ENCODE assay signal across 10 mouse cellular contexts in the genomic region with DNA sequence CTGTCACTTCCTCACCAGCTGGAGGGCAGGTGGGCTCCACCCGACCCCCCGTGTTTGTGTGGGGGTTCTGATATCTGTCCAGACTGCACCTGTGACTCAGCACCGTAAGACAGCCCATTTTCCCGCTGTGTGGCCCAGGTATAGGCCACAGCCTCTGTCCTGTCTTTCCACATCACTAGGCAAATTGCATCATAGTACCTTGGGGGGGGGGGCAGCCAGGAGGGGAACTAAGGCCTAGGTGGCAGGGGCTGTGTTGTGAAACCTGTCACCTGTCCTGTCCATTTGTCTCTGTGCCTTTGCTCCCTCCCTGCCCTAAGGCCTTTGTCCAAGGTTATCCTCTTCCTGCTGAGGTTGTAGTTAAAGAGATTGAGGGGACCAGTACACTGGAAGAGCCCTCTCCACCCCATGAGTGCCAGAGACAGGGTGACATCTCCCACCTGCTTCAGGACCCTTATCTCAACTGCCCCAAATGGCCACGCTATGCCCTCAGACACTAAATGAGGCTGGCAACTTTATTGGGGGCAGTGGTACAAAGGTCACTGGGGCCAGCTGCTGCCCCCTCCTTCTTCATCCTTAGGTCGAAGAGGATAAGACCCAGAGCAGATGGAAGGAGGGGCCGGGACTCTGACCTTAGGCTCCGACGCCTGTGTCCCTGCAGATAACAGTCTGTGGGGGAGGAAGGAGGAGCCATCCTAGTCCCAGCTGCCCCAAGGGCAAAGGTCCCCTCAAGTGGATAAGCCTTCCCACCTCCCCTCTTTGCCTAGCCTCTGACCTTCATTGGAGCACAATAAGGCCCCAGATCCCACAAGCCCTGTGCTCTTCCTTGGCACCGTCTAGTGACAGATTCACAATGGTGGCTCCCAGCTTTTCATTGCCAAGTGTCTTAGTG. TPM values are rescaled to one million over a fixed set of nuclear protein-coding genes. Genes with fewer than 3 reads are reported as not detected.
DNase-seq lines count a peak whose midpoint lies in the region; ATAC-seq lines count a peak whose summit lies in the region.
"Had no signal": no experiment of that assay in that cellular context is flagged by ENCODE, and none has a peak within 500 bp of the region (broad histone marks: within the 10 kb centered on the region; RNA-seq: fewer than 3 reads in every experiment).

No protein-coding gene starts in this region.

- peaks cover 21% of the 10 kb centered on the region for H3K4me1 ChIP-seq in intestine, embryonic 14.5 days (replicated peaks; ENCODE audit: control insufficient read depth, insufficient read depth, low read length)
- peaks cover 17% of the 10 kb centered on the region for H3K4me1 ChIP-seq in neural tube, embryonic 15.5 days

- DNase-seq in cerebellum, adult 9-11 months = peak; percentile 82
- DNase-seq in cerebellum, adult 18-20 months = no peak
- peak; percentile 28 for DNase-seq in lung, postnatal 36 days
- DNase-seq in lung, postnatal 14 days = no peak
- DNase-seq in intestine, embryonic 14.5 days (ENCODE audit: low spot score) = no peak
- peak; percentile 41 for DNase-seq in retina, postnatal 1 day
- DNase-seq in frontal cortex, postnatal 25 days (ENCODE audit: low spot score in 2 of 2) = no peak
- DNase-seq: right cerebral cortex, postnatal 4 days had no signal

- H3K27me3 ChIP-seq in intestine, embryonic 14.5 days (replicated peaks; ENCODE audit: control insufficient read depth, insufficient read depth, low read length) = 0 out of 2 replicates have a peak, but pooled peaks cover 3% of the 10 kb centered on the region
- H3K27me3 ChIP-seq in neural tube, embryonic 15.5 days (replicated peaks) = peaks cover 16% of the 10 kb centered on the region; the same call in 1 of the 2 replicates

- peak overlapping the region; percentile 94 for H3K4me2 ChIP-seq in intestine, embryonic 14.5 days (ENCODE audit: low read length)
- H3K4me2 ChIP-seq in neural tube, embryonic 15.5 days = no peak overlapping the region

- H3K9me3 ChIP-seq in intestine, embryonic 14.5 days (ENCODE audit: control insufficient read depth, low read length) = no peaks in the 10 kb centered on the region
- H3K9me3 ChIP-seq in neural tube, embryonic 15.5 days (replicated peaks) = no peaks in the 10 kb centered on the region

- H3K27ac ChIP-seq in intestine, embryonic 14.5 days (ENCODE audit: low read depth) = peak overlapping the region; percentile 2; the same call in 1 of the 2 replicates
- no peak overlapping the region for H3K27ac ChIP-seq in neural tube, embryonic 15.5 days (replicated peaks)

- H3K36me3 ChIP-seq in intestine, embryonic 14.5 days (ENCODE audit: control insufficient read depth, insufficient read depth, low read length) = no peaks in the 10 kb centered on the region
- no peaks in the 10 kb centered on the region; the same call in 1 of the 2 replicates for H3K36me3 ChIP-seq in neural tube, embryonic 15.5 days

- no peak overlapping the region for H3K9ac ChIP-seq in intestine, embryonic 14.5 days (ENCODE audit: low read length)
- H3K9ac ChIP-seq in neural tube, embryonic 15.5 days (replicated peaks) = no peak overlapping the region

- no peak for ATAC-seq in intestine, embryonic 14.5 days (replicated peaks; ENCODE audit: low FRiP score, low TSS enrichment, low read depth)
- ATAC-seq in neural tube, embryonic 15.5 days (ENCODE audit: low FRiP score) = no peak

- H3K4me3 ChIP-seq in intestine, embryonic 14.5 days (ENCODE audit: low read depth, low read length) = no peak overlapping the region
- H3K4me3 ChIP-seq in neural tube, embryonic 15.5 days (replicated peaks) = no peak overlapping the region

- WGBS in intestine, embryonic 14.5 days = 51% methylated on average over 10 of the region's 10 CpGs
- 73% methylated on average over 10 of the region's 10 CpGs for WGBS in neural tube, embryonic 15.5 days

RNA-seq across cellular contexts. Expression of gene Reep6, which starts 2.1 kb away (rescaled TPM):
- polyA plus RNA-seq in intestine, embryonic 14.5 days (2014; fragmentation: Nextera tagmentation; extraction: Ambion mirVana) = 42.4 and 58.1 TPM in 2 replicates
- 4.3 and 7.3 TPM in 2 replicates for polyA plus RNA-seq in neural tube, embryonic 15.5 days (2015; fragmentation: Nextera tagmentation; extraction: Ambion mirVana)

RNA-seq across cellular contexts. Expression of gene Pcsk4, which starts 2.6 kb away (rescaled TPM):
- polyA plus RNA-seq in intestine, embryonic 14.5 days (2014; fragmentation: Nextera tagmentation; extraction: Ambion mirVana) = 6.8 and 7.3 TPM in 2 replicates
- polyA plus RNA-seq in neural tube, embryonic 15.5 days (2015; fragmentation: Nextera tagmentation; extraction: Ambion mirVana) = 5.6 and 8.2 TPM in 2 replicates

RNA-seq across cellular contexts. Expression of gene 2310011J03Rik, which starts 11.5 kb away (rescaled TPM):
- 43.4 and 45.2 TPM in 2 replicates for polyA plus RNA-seq in intestine, embryonic 14.5 days (2014; fragmentation: Nextera tagmentation; extraction: Ambion mirVana)
- polyA plus RNA-seq in neural tube, embryonic 15.5 days (2015; fragmentation: Nextera tagmentation; extraction: Ambion mirVana) = 26.9 and 36.6 TPM in 2 replicates

RNA-seq across cellular contexts. Expression of gene Adamtsl5, which starts 16.3 kb away (rescaled TPM):
- 8.1 and 8.7 TPM in 2 replicates for polyA plus RNA-seq in intestine, embryonic 14.5 days (2014; fragmentation: Nextera tagmentation; extraction: Ambion mirVana)
- 1.6 and 3.6 TPM in 2 replicates for polyA plus RNA-seq in neural tube, embryonic 15.5 days (2015; fragmentation: Nextera tagmentation; extraction: Ambion mirVana)

RNA-seq across cellular contexts. Expression of gene Plk5, which starts 24.4 kb away (rescaled TPM):
- 0.22 and 0.32 TPM in 2 replicates for polyA plus RNA-seq in intestine, embryonic 14.5 days (2014; fragmentation: Nextera tagmentation; extraction: Ambion mirVana)
- 3.9 and 6.1 TPM in 2 replicates for polyA plus RNA-seq in neural tube, embryonic 15.5 days (2015; fragmentation: Nextera tagmentation; extraction: Ambion mirVana)
- polyA plus RNA-seq: C2C12 had no signal

Comparison
In these comparisons a context has a peak if more than half of its experiments do, and no peak if none do; other contexts are left out.
1. DNase-seq: peak in cerebellum, adult 9-11 months (single experiment), lung, postnatal 36 days (single experiment) and retina, postnatal 1 day (single experiment); none in cerebellum, adult 18-20 months (0 of 2), lung, postnatal 14 days (single experiment), intestine, embryonic 14.5 days (single experiment) and frontal cortex, postnatal 25 days (0 of 2).